Mouse (Mus musculus) brown adipose tissue, adult 24 weeks (tissue): Measurements from ENCODE around the gene Tmem63b. TPM values are rescaled to one million over a fixed set of nuclear protein-coding genes. Genes with fewer than 3 reads are reported as not detected.

Experiments used
- H3K27ac ChIP-seq: fragments of 200-500 bp; replicated peaks from 2 replicates; pipeline ENCODE4 v1.5.1; 2012; ENCODE audit warnings: low read depth, mild to moderate bottlenecking, low read length
- H3K4me1 ChIP-seq: fragments of 200-500 bp; 2 replicates; pipeline ENCODE4 v1.6.1; 2012; ENCODE audit warnings: low read length, mixed read lengths; ENCODE audit not compliant: control insufficient read depth, insufficient read depth, insufficient read length
- H3K4me3 ChIP-seq: fragments of 200-500 bp; 2 replicates; pipeline ENCODE4 v1.5.1; 2012; ENCODE audit warnings: low read depth, mild to moderate bottlenecking, low read length, moderate library complexity; ENCODE audit not compliant: insufficient read depth
- polyA plus RNA-seq: library from polyadenylated mRNA; stranded (reverse); fragments of >200 nt; gene quantifications from 2 replicates; pipeline ENCODE4 v1.2.4, GENCODE M21; 2012; ENCODE audit not compliant: missing spikeins, insufficient read depth, insufficient read length

Tmem63b gene
- polyA plus RNA-seq, 1 experiment, result 24.2 TPM

- Histone ChIP-seq H3K27ac (no peak overlapping the region), H3K4me1 (no peaks in the 10 kb centered on the region), H3K4me3 (peak overlapping the region; percentile 60)
These were observed 37.2 kb upstream of the Tmem63b start for GRCm38 (mm10) chr17:45723732-45724573.

GRCm38 (mm10) chr17:45718323-45718722, 31.6 kb upstream of the Tmem63b start:
- Histone ChIP-seq H3K27ac (no peak overlapping the region), H3K4me1 (no peaks in the 10 kb centered on the region)

GRCm38 (mm10) chr17:45711525-45711924, 24.8 kb upstream of the Tmem63b start:
- no peaks in the 10 kb centered on the region for H3K4me1 ChIP-seq
- H3K27ac ChIP-seq, result no peak overlapping the region
- H3K4me3 ChIP-seq, result no peak overlapping the region

More at GRCm38 (mm10) chr17:45718323-45718722, 31.6 kb upstream of the Tmem63b start:
- H3K4me3 ChIP-seq, result no peak overlapping the region

GRCm38 (mm10) chr17:45710407-45710806, 23.7 kb upstream of the Tmem63b start:
- Histone ChIP-seq H3K27ac (no peak overlapping the region), H3K4me3 (no peak overlapping the region), H3K4me1 (no peaks in the 10 kb centered on the region)

GRCm38 (mm10) chr17:45709829-45710228, 23.1 kb upstream of the Tmem63b start:
- Histone ChIP-seq H3K4me3 (no peak overlapping the region), H3K4me1 (no peaks in the 10 kb centered on the region), H3K27ac (no peak overlapping the region)

GRCm38 (mm10) chr17:45708179-45708578, 21.5 kb upstream of the Tmem63b start:
- Histone ChIP-seq H3K27ac (no peak overlapping the region), H3K4me3 (no peak overlapping the region), H3K4me1 (no peaks in the 10 kb centered on the region)

GRCm38 (mm10) chr17:45707376-45707775, 20.7 kb upstream of the Tmem63b start:
- Histone ChIP-seq H3K27ac (no peak overlapping the region), H3K4me1 (peaks cover 3% of the 10 kb centered on the region; the same call in 1 of the 2 replicates), H3K4me3 (no peak overlapping the region)

GRCm38 (mm10) chr17:45706796-45707195, 20.1 kb upstream of the Tmem63b start:
- Histone ChIP-seq H3K4me3 (no peak overlapping the region), H3K27ac (no peak overlapping the region), H3K4me1 (peaks cover 4% of the 10 kb centered on the region; the same call in 1 of the 2 replicates)

GRCm38 (mm10) chr17:45703187-45703586, 16.5 kb upstream of the Tmem63b start:
- Histone ChIP-seq H3K27ac (no peak overlapping the region), H3K4me3 (no peak overlapping the region), H3K4me1 (peaks cover 6% of the 10 kb centered on the region; the same call in 1 of the 2 replicates)

- no peak overlapping the region for H3K27ac ChIP-seq
- no peak overlapping the region for H3K4me3 ChIP-seq
- peaks cover 6% of the 10 kb centered on the region; the same call in 1 of the 2 replicates for H3K4me1 ChIP-seq
These were observed 15.5 kb upstream of the Tmem63b start for GRCm38 (mm10) chr17:45702254-45702653.

GRCm38 (mm10) chr17:45701236-45701591, 14.5 kb upstream of the Tmem63b start:
- Histone ChIP-seq H3K4me1 (peaks cover 6% of the 10 kb centered on the region; the same call in 1 of the 2 replicates), H3K27ac (no peak overlapping the region), H3K4me3 (no peak overlapping the region)

GRCm38 (mm10) chr17:45700496-45701235, 14.0 kb upstream of the Tmem63b start:
- H3K4me3 ChIP-seq, result no peak overlapping the region
- H3K27ac ChIP-seq, result no peak overlapping the region

GRCm38 (mm10) chr17:45699039-45699740, 12.5 kb upstream of the Tmem63b start:
- Histone ChIP-seq H3K4me3 (no peak overlapping the region), H3K27ac (no peak overlapping the region), H3K4me1 (peaks cover 9% of the 10 kb centered on the region)

More at GRCm38 (mm10) chr17:45700496-45701235, 14.0 kb upstream of the Tmem63b start:
- H3K4me1 ChIP-seq, result peaks cover 6% of the 10 kb centered on the region; the same call in 1 of the 2 replicates

GRCm38 (mm10) chr17:45698368-45698767, 11.7 kb upstream of the Tmem63b start:
- no peak overlapping the region for H3K4me3 ChIP-seq
- no peak overlapping the region for H3K27ac ChIP-seq
- H3K4me1 ChIP-seq, result peaks cover 14% of the 10 kb centered on the region

- no peak overlapping the region for H3K27ac ChIP-seq
- peaks cover 11% of the 10 kb centered on the region for H3K4me1 ChIP-seq
- H3K4me3 ChIP-seq, result no peak overlapping the region
These were observed 10.3 kb upstream of the Tmem63b start for GRCm38 (mm10) chr17:45696981-45697380.
